Mouse (Mus musculus) natural killer cell, adult 2 months (primary cell): ENCODE results near the gene Proser3.

Experiments
- DNase-seq, 2 experiments: peaks; one replicate each; pipeline ENCODE4 v3.0.0; 2022; ENCODE audit warnings: low spot score in 2 of 2

The Proser3 gene

DNA sequence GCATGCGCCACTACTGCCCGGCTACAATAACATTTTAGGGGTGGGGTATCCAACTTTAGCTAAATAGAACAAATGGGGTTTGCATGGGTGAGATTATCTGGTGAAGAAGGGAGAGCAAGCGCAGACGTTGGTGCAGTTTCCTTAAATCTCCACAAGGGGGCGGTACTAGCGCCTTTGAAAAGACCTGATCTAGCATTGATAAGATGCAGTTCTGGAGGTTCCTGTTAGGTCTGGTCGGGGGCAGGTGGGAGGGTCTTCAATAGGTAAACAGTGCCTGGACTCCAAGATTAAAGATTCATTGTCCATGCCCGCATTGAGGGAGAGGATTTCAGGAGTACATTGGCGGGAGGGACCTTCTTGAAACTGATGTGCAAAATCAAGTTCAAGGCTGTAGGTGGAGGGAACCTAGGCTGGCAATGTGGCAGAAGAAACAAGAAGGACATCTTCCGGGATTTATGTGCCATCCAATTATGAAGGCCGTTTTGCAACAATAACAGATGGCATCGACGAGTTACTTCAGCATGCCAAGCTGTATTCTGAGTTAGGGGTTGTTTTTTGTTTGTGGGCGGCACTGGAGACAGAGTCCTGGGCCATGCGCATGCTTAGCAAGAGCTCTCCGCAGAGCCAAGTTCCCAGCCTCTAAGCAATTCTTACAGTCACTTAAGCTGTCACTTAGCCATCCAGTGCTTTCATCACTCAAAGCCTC, 61.7 kb downstream of the Proser3 start:
- DNase-seq, result peak; percentile 26 to 47
